Mouse (Mus musculus): ENCODE measurements around the gene Pef1. TPM values are rescaled to one million over a fixed set of nuclear protein-coding genes. Genes with fewer than 3 reads are reported as not detected.

Pef1 gene
- total RNA-seq, 4 experiments from 2014 or later = 60.4 to 74.7 (median 68.3) TPM

DNA sequence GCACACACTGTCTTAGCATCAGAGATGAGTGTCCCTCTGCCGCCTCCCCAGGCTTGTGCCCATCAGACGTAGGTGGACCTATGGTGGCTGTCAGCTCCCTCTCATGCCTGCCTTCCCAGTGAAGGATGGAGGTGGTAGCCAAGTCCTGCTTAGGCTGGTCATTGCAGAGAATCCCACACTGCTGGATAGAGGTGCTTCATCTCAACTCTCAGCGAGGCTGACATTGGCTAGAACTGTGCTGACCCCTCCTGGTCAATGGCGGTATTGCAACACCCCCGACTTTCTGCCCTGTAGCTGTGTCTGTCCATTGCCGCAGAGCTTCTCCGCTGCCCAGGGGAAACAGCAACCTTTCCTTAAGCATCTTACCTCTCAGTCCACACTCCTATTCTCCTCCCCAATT, 15.1 kb upstream of the Pef1 start:
- DNase-seq (ENCODE audit: low spot score in 2 of 2) = peak; percentile 75 to 97

DNA sequence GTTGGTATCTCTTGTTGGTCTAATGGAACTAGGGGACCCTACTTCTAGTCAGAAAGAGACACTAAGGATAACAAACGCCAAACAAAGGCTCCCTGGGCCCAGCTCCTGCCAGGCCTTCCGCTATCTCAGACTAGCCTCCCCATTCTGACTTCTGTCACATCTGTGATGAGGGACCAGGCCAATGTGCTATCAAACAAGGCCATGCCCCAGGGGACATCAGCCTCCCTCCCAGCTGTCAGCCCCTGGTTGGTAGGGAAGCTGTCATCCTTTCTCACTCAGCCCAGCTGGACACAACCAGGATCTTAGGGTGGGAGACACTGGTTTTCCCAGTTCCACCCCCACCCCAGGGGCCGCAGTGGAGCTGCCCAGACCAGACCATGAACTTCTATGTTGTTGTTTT, 7.2 kb upstream of the Pef1 start:
- no peak for DNase-seq (ENCODE audit: low spot score in 2 of 2)

GRCm38 (mm10) chr4:130101183-130101582, 1.2 kb upstream of the Pef1 start:
- no peak for DNase-seq (ENCODE audit: low spot score in 2 of 2)

DNA sequence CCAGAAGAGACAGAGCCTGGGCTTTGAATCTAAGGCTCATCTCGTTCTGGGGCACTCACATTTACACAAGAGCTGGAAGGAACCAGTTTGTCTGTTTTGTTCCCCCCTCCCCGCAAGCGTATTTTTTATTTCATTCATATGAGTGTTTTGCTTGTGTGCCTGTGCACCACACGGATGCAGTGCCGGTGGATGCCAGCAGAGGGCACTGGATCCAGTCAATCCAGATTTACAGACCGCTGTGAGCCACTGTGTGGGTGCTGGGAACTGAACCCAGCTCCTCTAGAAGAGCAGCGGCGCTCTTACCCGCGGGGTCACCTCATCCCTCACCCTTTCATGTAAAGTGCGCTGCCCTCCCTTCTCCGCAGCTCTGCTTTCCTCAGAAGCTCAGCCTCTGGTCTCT, 1.3 kb downstream of the Pef1 start:
- no peak for DNase-seq (ENCODE audit: low spot score in 2 of 2)

- DNase-seq (ENCODE audit: low spot score in 2 of 2) = no peak
Observed at GRCm38 (mm10) chr4:130104584-130104983, 2.2 kb downstream of the Pef1 start.

DNA sequence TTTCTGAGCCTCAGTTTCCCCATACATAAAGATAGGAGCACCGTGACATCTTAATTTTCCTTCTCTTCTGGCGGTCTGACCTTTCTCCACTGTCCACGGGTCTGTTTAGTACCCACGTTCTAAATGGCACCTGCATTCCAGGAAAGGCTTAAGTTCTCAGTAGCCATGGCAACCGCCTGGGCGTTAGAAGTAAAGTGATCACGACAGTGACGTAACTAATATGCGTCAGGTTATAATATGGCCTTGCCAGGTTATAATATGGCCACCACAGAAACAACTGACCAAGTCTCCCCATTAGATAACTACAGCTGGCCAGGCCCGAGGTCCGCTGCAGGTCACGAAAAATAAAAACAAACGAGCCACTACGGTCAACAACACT, 4.7 kb downstream of the Pef1 start:
- DNase-seq (ENCODE audit: low spot score in 2 of 2) = no peak

GRCm38 (mm10) chr4:130107444-130108131, 5.2 kb downstream of the Pef1 start:
- peak; percentile 99 to 100 for DNase-seq (ENCODE audit: low spot score in 2 of 2)

DNA sequence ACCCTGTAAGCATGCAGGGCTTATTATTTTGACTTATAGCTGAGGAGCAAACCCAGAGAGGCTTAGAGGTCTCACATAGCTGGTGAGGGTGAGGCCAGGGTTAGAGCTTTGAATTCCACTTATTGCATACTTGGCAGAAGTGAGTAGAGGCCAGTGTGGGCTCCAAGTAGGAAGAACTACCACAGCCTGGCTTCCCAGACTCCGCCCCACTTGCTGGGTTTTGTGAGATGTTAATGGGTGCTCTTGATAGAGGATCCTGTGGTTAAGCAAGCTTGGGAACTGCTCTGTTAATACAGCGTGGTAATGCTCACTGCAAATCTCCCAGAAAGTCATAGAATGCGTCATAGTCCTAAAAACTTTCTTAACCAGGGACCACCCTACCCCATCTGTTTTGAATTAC, 6.6 kb downstream of the Pef1 start:
- DNase-seq (ENCODE audit: low spot score in 2 of 2) = no peak

GRCm38 (mm10) chr4:130109666-130110065, 7.3 kb downstream of the Pef1 start:
- DNase-seq (ENCODE audit: low spot score in 2 of 2) = no peak

GRCm38 (mm10) chr4:130110091-130110490, 7.7 kb downstream of the Pef1 start:
- no peak for DNase-seq (ENCODE audit: low spot score in 2 of 2)

GRCm38 (mm10) chr4:130112299-130112698, 9.9 kb downstream of the Pef1 start:
- DNase-seq (ENCODE audit: low spot score in 2 of 2) = no peak

- no peak for DNase-seq (ENCODE audit: low spot score in 2 of 2)
Observed at GRCm38 (mm10) chr4:130112732-130113131, 10.4 kb downstream of the Pef1 start.

- DNase-seq (ENCODE audit: low spot score in 2 of 2) = no peak
Observed at GRCm38 (mm10) chr4:130120752-130121151, 18.4 kb downstream of the Pef1 start.

GRCm38 (mm10) chr4:130121560-130121959, 19.2 kb downstream of the Pef1 start:
- DNase-seq (ENCODE audit: low spot score in 2 of 2) = no peak

- DNase-seq (ENCODE audit: low spot score in 2 of 2) = no peak
Observed at GRCm38 (mm10) chr4:130123020-130123419, 20.7 kb downstream of the Pef1 start.

- no peak for DNase-seq (ENCODE audit: low spot score in 2 of 2)
Observed at GRCm38 (mm10) chr4:130124110-130124509, 21.8 kb downstream of the Pef1 start.

GRCm38 (mm10) chr4:130125164-130125563, 22.8 kb downstream of the Pef1 start:
- no peak for DNase-seq (ENCODE audit: low spot score in 2 of 2)

GRCm38 (mm10) chr4:130125935-130126334, 23.6 kb downstream of the Pef1 start:
- DNase-seq (ENCODE audit: low spot score in 2 of 2) = no peak

DNA sequence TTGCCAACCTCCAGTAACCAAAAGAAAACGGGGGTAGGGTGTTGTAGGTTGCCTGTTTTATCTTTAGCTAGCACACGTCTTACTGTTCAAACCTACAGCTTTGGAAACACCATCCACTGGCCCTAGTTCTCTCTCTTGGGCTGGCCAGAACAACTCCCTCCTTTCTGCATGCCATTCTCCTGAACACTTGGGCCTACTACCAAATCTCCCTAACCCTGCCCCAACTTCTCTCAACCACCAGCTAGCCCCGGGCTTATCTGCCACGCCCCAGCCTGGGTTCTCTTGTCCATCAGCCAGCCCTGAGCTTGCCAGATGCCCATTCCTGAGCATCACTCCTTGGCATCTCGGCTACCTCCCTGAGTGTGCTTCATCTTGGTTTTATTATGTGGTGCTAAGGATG, 26.5 kb downstream of the Pef1 start:
- no peak for DNase-seq (ENCODE audit: low spot score in 2 of 2)

- no peak for DNase-seq (ENCODE audit: low spot score in 2 of 2)
Observed at GRCm38 (mm10) chr4:130130082-130130481, 27.7 kb downstream of the Pef1 start.

DNA sequence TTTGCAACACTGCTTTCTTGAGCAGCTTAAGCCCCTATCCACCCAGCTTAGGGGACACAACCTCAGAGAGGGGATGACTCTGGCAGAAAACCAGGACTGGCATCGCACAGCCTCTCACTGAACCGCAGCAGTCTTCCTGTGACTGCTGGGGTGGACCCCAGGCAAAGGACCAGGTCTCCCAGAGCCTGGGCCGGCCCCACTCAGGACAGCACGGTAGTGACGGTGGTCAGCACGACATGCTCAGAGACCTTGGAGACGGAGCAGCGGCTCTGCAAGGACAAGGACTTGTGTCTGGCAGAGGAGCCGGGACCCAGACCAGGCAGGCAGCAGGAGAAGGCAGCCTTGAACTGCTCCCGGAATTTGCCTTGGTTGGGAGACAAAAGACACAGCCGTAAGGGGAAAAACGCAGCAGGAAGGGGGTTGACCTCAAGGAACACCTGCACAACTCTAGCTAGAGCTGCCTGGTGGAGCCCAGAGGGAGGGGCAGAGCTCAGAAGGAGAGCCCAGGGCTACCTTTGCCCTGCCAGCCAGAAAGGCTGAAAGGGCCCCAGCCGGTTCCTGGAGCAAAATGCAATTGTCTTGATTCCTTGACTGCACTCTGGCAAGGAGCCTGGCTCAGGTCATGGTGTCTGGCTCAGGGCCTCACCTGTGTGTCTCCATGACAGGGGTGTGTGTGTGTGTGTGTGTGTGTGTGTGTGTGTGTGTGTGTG, 28.4 kb downstream of the Pef1 start:
- no peak for DNase-seq (ENCODE audit: low spot score in 2 of 2)

DNA sequence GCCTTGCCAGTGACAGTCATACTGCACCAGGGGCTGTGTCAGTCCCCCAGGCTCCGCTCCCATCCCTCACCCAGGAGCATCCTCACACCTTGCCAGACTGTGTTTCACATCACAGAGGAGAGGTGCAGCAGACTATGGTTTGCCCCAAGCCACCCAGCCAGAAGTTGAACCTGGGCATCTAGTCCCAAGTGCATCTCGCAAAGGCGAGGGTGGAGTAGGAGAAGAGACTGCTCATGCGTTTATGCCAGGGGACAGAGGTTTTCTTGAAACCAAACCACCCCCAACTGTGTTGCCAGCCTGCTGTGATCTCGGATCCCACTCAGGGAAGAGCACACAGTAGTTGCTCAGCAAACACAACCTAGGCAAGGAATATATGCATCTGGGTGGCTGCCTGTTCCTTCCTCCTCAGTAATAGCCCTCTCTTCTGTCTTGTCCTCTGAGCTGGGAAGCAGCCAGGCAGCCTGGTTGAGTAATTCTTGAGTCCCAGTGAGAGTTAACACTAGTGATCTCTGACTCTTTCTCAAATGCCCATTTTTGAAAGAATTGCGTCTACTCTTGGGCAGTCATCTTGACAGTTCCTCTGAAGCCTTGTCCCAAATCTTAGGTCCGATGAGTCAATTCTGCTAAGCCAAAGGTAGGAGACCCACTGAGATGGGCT, 29.2 kb downstream of the Pef1 start:
- DNase-seq (ENCODE audit: low spot score in 2 of 2) = no peak

GRCm38 (mm10) chr4:130133399-130133798, 31.0 kb downstream of the Pef1 start:
- no peak for DNase-seq (ENCODE audit: low spot score in 2 of 2)

Data from layer of hippocampus, adult 8-10 months (tissue).